Mouse (Mus musculus) NIH3T3 (cell line): ENCODE results near the gene Gm13941.

Source experiments
- DNase-seq: peaks from one replicate; pipeline ENCODE4 v3.0.0-alpha.2; 2012; ENCODE audit warnings: low read depth

Gm13941 gene

DNA sequence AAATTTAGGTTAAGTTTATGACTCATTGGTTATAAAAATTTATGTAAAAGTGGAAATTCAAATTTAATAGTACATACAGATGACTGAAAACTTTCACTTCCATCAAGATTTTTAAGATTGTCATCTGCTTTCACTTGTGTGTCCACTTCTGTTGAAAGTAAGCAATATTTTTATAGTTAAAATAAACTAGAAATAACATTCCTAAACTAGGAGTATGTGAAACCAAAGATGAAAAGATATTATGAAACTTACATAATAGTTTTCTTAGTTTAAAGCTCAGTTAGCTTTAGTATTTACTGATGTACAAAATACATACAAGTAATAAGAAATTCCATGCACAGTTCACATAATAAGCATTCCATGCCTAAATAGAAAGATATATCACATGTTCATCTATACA lies at the start of gene Gm13941:
Gene Gm13941, minus strand, starts transcription at position 101 of the 400 bp plus-strand sequence.
- no peak for DNase-seq

DNA sequence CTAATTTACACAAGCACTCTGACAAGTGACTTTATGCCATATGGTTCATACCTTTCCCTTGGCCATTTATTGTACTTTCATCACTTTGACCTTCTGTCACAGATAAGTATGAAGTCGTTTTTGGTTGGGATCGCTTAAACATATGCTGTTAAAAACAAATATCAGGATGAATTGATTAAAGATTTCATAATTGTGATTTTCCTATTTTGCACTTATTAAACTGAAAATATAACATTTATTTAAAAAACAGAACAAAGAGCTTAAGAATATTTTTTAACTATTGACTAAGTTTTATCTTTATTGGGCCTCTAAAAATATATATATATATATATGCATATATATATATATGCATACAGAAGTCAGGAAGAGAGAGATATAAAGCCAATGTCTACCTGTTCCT lies 47.1 kb upstream of the Gm13941 start, which contains the start of gene Gm15130:
Gene Gm15130, minus strand, starts transcription at position 101 of the 400 bp plus-strand sequence.
- no peak for DNase-seq

DNA sequence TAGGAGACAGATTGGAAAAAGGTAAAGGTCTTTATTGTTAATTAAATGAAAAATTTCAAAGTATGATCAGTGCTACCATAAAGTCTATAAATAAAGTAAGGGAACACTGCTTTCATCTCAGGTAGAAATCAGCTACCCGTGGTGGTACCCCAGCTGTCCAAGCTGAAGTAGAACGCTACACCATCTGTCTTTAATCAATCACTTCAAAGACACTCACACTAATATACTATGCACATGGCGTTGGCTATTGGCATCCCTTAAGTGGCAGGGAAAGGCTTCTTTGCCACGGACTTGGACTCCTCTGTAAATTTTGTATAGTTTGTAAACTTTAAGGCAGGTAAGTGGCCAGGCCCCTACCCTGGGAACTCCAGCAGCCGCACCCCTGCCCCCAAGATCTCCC lies 30.0 kb upstream of the Gm13941 start:
- no peak for DNase-seq

DNA sequence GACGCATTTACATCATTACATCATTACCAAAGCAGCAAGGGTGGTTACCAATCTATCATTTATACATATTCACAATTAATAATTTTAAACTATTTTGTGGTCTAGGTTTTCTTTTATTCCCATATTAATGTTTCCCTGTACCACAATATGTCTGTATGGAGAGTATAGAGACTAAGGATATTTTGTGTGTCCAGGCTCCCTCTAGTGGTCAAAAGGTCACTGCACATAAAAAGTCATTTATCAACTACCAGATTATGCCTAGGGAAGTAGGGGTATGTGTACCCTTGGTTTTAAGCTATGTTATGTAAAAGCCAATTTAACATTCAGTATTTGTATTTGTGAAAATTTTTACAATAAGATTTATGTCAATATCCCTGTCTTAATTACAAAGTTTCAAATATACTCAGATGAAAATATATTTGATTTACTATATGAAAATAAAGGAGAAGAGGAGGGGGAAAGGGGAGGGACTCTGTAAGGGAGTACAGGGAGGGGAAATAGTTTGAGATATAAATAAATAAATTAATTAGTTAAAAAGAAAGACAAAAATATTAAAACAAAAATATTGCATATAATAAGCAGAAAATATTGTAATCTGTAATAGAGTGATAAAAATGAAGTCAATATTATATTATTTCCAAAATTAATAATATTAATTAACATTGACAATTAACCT lies 47.1 kb downstream of the Gm13941 start:
- DNase-seq, result peak; percentile 72
